Mouse (Mus musculus) brain, embryonic 14.5 days (tissue): ENCODE measurements around the gene Dcdc2b. TPM values are rescaled to one million over a fixed set of nuclear protein-coding genes. Genes with fewer than 3 reads are reported as not detected.

Source experiments
- DNase-seq: peaks from one replicate; pipeline ENCODE4 v3.0.0-alpha.2; 2011; ENCODE audit warnings: low read depth
- CTCF ChIP-seq: fragments of 200-500 bp; IDR thresholded peaks from 2 replicates; pipeline ENCODE4 v1.5.1; 2012; ENCODE audit warnings: inconsistent platforms, mild to moderate bottlenecking, moderate library complexity, borderline replicate concordance; ENCODE audit not compliant: insufficient read depth, insufficient read length; ENCODE audit errors: extremely low read depth
- POLR2A ChIP-seq: fragments of 200-500 bp; IDR thresholded peaks from 2 replicates; pipeline ENCODE4 v1.6.1; 2012; ENCODE audit warnings: mild to moderate bottlenecking, inconsistent platforms, borderline replicate concordance; ENCODE audit not compliant: poor library complexity, insufficient read depth, insufficient read length, severe bottlenecking; ENCODE audit errors: extremely low read depth
- polyA plus RNA-seq: library from polyadenylated mRNA; depleted of rRNA; stranded (reverse); fragments of >200 nt; gene quantifications from 2 replicates; pipeline ENCODE4 v1.2.3, GENCODE M21; 2012; rRNA removed

Gene Dcdc2b
- polyA plus RNA-seq, 1 experiment, result 4.5 TPM

DNA sequence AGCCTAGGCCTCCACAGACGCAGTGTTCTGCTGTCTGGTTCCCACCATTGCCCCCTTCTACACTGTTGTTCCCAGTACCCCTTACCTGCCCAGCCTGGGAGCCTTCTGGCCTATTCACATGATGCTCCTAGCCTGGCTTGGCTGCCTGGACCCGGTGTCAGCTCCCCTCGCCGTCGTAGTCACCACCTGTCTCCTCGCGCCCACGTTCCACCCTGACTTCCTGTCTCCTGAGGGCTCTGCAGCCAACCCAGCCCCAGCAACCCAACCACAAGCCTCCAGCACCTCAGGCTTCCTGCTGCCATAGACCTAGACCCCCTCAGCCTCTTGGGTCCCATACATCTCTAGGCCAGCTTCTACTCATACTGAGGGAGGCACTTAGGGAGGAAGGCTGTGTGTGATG is 40.6 kb downstream of the Dcdc2b start, which contains the start of gene Lck:
Gene Lck, minus strand, starts transcription at position 212 of the 400 bp plus-strand sequence.
- TF ChIP-seq POLR2A, result no peak
- TF ChIP-seq CTCF, result no peak
- no peak for DNase-seq

GRCm38 (mm10) chr4:129573093-129573370 is 41.0 kb downstream of the Dcdc2b start:
- TF ChIP-seq CTCF, result no peak
- TF ChIP-seq POLR2A, result no peak
- no peak for DNase-seq

- TF ChIP-seq POLR2A (no peak), CTCF (no peak)
- DNase-seq, result no peak
Measured at GRCm38 (mm10) chr4:129572236-129573092, 41.6 kb downstream of the Dcdc2b start.

GRCm38 (mm10) chr4:129571551-129572084 is 42.4 kb downstream of the Dcdc2b start:
- no peak for DNase-seq
- TF ChIP-seq CTCF (no peak), POLR2A (no peak)

DNA sequence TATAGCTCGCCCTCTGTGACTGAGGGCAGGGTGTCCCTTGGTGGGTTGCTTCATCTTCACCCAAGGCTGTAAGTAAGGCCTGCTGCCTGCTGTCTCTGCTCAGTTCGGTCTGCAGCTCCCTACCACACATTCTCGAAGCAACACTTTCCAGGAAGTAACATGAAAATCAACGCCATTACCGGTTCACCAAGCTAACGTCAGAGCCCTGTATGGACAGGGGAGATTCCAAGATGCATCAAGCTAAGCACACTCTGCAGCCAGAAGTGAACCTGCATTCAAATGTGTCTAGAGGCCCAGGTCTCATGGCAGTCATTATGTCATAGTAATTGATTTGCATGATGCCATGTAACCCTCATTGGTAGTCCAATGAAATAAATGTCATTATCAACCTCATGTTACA is 44.0 kb downstream of the Dcdc2b start:
- TF ChIP-seq POLR2A (no peak), CTCF (no peak)
- DNase-seq, result no peak

GRCm38 (mm10) chr4:129568366-129568765 is 45.7 kb downstream of the Dcdc2b start:
- TF ChIP-seq POLR2A (no peak), CTCF (no peak)
- DNase-seq, result no peak

GRCm38 (mm10) chr4:129565139-129565538 is 48.9 kb downstream of the Dcdc2b start:
- no peak for DNase-seq
- TF ChIP-seq CTCF, result no peak

DNA sequence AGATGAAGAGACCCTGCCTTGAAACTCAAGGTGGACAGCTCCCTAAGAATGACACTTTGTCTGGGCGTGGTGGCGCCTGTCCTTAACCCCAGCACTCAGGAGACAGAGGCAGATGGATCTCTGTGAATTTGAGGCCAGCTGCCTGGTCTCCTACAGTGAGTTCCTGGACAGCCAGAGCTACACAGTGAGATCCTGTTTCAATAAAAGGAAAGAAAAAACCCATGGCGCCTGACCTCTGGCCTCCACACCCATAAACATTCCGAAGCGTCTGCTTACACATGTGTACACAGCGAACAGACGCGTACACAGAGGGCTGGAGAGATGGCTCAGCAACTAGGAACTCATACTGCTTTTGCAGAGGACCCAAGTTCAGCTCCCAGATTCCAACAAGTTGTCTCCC is 50.3 kb downstream of the Dcdc2b start:
- no peak for DNase-seq
- no peak for TF ChIP-seq CTCF
- TF ChIP-seq POLR2A, result no peak

- TF ChIP-seq CTCF (no peak), POLR2A (no peak)
- no peak for DNase-seq
Measured at GRCm38 (mm10) chr4:129561184-129561583, 52.9 kb downstream of the Dcdc2b start.

Other genes with a start within 250 kb of the Dcdc2b start
- gene Zbtb8a, start 236.1 kb downstream of the Dcdc2b start, polyA plus RNA-seq, result 19.5 and 23.1 TPM in 2 replicates
- gene Zbtb8b, start 173.4 kb downstream of the Dcdc2b start, polyA plus RNA-seq, result 5.6 and 10.2 TPM in 2 replicates
- gene Bsdc1, start 152.7 kb downstream of the Dcdc2b start, polyA plus RNA-seq, result 17.5 and 29.2 TPM in 2 replicates
- 0.14 and 0.18 TPM in 2 replicates for gene Tssk3, start 123.2 kb downstream of the Dcdc2b start, polyA plus RNA-seq
- 0.18 and 0.26 TPM in 2 replicates for gene Fam229a, start 123.1 kb downstream of the Dcdc2b start, polyA plus RNA-seq
- gene Marcksl1, start 100.7 kb downstream of the Dcdc2b start, polyA plus RNA-seq, result 1,642 and 1,750 TPM in 2 replicates
- gene Hdac1, start 71.5 kb downstream of the Dcdc2b start, polyA plus RNA-seq, result 110 and 142 TPM in 2 replicates
- 9.0 and 9.9 TPM in 2 replicates for gene Lck, start 40.6 kb downstream of the Dcdc2b start, polyA plus RNA-seq
- gene Fam167b, start 35.7 kb downstream of the Dcdc2b start, polyA plus RNA-seq, result 0.63 and 0.82 TPM in 2 replicates
- 297 and 390 TPM in 2 replicates for gene Eif3i, start 13.6 kb downstream of the Dcdc2b start, polyA plus RNA-seq
- gene Tmem234, start 13.6 kb downstream of the Dcdc2b start, polyA plus RNA-seq, result 156 and 169 TPM in 2 replicates
- 32.3 and 38.9 TPM in 2 replicates for gene Iqcc, start 4.8 kb upstream of the Dcdc2b start, polyA plus RNA-seq
- 108 and 116 TPM in 2 replicates for gene Ccdc28b, start 9.7 kb upstream of the Dcdc2b start, polyA plus RNA-seq
- gene Txlna, start 26.8 kb upstream of the Dcdc2b start, polyA plus RNA-seq, result 55.6 and 57.8 TPM in 2 replicates
- gene Kpna6, start 58.5 kb upstream of the Dcdc2b start, polyA plus RNA-seq, result 39.8 and 41.7 TPM in 2 replicates
- 63.6 and 81.2 TPM in 2 replicates for gene Tmem39b, start 82.6 kb upstream of the Dcdc2b start, polyA plus RNA-seq
- 68.2 and 117 TPM in 2 replicates for gene Khdrbs1, start 128.0 kb upstream of the Dcdc2b start, polyA plus RNA-seq
- gene Ptp4a2, start 197.0 kb upstream of the Dcdc2b start, polyA plus RNA-seq, result 89.6 and 106 TPM in 2 replicates